Mouse (Mus musculus) heart, adult 2 months (tissue): ENCODE data around the gene Tbc1d21.

ENCODE experiments used
- CTCF ChIP-seq: fragments of 200-600 bp; IDR thresholded peaks from 2 replicates; pipeline ENCODE4 v1.8.1; 2022; ENCODE audit warnings: antibody characterized with exemption, mild to moderate bottlenecking, moderate library complexity
- EP300 ChIP-seq: fragments of 200-500 bp; IDR thresholded peaks from 2 replicates; pipeline ENCODE4 v1.6.1; 2011; ENCODE audit warnings: low read depth, low read length, control low read depth; ENCODE audit not compliant: insufficient read depth

- TF ChIP-seq EP300 (peak; percentile 67; the same call in 1 of the 2 replicates), CTCF (peak; percentile 80)
These were observed 40.0 kb downstream of the Tbc1d21 start for GRCm38 (mm10) chr9:58330293-58330692.
